Mouse (Mus musculus): Measurements from ENCODE around the gene Tle3.

Gene Tle3

DNA sequence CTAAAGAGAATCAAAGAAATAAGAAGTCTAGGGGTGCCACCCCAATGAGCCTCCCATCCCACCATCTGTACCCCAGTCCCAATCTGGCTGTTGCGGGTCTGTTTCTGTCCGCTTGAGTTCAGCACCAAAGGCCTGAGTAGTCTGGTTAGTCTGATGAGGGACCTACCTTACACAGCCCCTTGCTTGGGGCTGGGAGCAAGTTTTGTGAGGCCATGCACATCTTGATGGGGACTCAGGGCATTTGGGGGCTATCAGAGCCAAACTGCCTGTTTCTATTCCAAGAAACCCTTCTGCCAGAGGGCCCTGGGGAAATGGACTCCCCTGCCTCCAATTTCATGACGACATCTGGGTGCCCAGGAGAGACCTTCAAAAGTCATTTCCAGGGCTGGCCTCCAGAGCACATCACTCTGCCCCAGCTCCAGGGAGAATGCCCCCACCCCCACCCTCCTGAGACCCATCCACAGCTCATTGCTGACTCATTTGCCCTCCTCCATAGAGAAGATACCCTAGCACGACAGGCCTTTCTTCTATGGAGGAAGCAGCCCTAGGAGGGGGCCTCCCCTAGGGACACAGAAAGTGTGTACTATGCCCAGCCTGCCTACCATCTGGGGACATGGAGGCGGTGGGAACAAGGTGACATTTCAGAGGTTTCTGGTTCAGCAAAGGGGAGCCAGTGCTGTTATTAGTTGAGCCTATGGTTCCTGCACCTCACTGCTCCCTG, 84.4 kb downstream of the Tle3 start:
- peaks cover 16% of the 10 kb centered on the region; the same call in 1 of the 2 replicates for H3K4me1 ChIP-seq (replicated peaks; ENCODE audit: low read depth, low read length)
- TF ChIP-seq POU5F1 (IDR thresholded peaks at IDR 0.05; ENCODE audit: borderline replicate concordance, low read length): no peak
- TF ChIP-seq CTCF (conservative IDR thresholded peaks at IDR 0.05; ENCODE audit: low read length): no peak
- no peak for TF ChIP-seq NANOG (IDR thresholded peaks at IDR 0.05; ENCODE audit: borderline replicate concordance, low read length)
- H3K9me3 ChIP-seq (ENCODE audit: low read length): no peaks in the 10 kb centered on the region
- H3K4me3 ChIP-seq (replicated peaks; ENCODE audit: low read length): no peak overlapping the region
- H3K27me3 ChIP-seq (ENCODE audit: insufficient read depth, low read length): peaks cover 70% of the 10 kb centered on the region
- H3K36me3 ChIP-seq (ENCODE audit: insufficient read depth, low read length): no peaks in the 10 kb centered on the region

DNA sequence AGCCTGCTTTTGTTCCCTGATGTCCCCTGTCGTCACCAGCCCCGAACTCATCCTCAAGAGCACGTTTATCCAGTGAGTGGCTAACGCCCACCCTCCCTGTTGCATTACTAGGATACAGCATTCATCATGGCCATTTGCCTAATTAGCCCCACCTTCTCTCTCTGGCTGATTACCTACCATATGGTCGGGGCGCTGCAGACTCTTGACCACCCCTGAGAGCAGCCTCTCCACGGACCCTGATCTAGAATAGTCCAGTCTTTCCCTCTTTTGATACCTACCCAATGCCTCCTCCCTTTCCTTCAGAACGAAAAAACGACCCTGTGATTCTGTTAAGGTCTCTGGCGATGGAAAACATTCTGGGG, 85.0 kb downstream of the Tle3 start:
- Histone ChIP-seq H3K27me3 (ENCODE audit: insufficient read depth, low read length) (peaks cover 69% of the 10 kb centered on the region), H3K4me1 (replicated peaks; ENCODE audit: low read depth, low read length) (peaks cover 16% of the 10 kb centered on the region; the same call in 1 of the 2 replicates), H3K36me3 (ENCODE audit: insufficient read depth, low read length) (no peaks in the 10 kb centered on the region), H3K4me3 (replicated peaks; ENCODE audit: low read length) (no peak overlapping the region), H3K9me3 (ENCODE audit: low read length) (no peaks in the 10 kb centered on the region)
- TF ChIP-seq CTCF (conservative IDR thresholded peaks at IDR 0.05; ENCODE audit: low read length) (no peak), POU5F1 (IDR thresholded peaks at IDR 0.05; ENCODE audit: borderline replicate concordance, low read length) (no peak), NANOG (IDR thresholded peaks at IDR 0.05; ENCODE audit: borderline replicate concordance, low read length) (no peak)

DNA sequence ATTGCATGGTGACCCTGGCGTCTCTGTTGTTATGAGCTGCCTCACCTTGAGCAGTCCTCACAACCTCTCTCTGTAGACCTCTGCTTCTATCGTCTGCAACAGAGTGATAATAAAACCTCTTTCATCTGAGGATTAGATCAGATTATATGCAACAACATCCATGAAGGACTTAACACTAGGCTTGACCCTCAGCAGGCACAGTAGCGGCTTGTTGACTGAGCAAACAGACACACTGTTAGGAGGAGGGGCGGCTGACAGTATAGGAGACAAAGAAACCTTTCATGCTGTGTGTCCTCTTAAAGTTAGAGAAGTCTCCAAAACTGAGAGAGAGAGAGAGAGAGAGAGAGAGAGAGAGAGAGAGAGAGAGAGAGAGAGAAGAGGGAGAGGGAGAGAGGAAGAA, 89.7 kb downstream of the Tle3 start:
- Histone ChIP-seq H3K9me3 (ENCODE audit: low read length) (peaks cover 17% of the 10 kb centered on the region), H3K4me3 (replicated peaks; ENCODE audit: low read length) (no peak overlapping the region), H3K27me3 (ENCODE audit: insufficient read depth, low read length) (peaks cover 76% of the 10 kb centered on the region), H3K4me1 (replicated peaks; ENCODE audit: low read depth, low read length) (peaks cover 8% of the 10 kb centered on the region; the same call in 1 of the 2 replicates), H3K36me3 (ENCODE audit: insufficient read depth, low read length) (no peaks in the 10 kb centered on the region)
- no peak for TF ChIP-seq CTCF (conservative IDR thresholded peaks at IDR 0.05; ENCODE audit: low read length)
- TF ChIP-seq NANOG (IDR thresholded peaks at IDR 0.05; ENCODE audit: borderline replicate concordance, low read length): no peak
- TF ChIP-seq POU5F1 (IDR thresholded peaks at IDR 0.05; ENCODE audit: borderline replicate concordance, low read length): no peak

DNA sequence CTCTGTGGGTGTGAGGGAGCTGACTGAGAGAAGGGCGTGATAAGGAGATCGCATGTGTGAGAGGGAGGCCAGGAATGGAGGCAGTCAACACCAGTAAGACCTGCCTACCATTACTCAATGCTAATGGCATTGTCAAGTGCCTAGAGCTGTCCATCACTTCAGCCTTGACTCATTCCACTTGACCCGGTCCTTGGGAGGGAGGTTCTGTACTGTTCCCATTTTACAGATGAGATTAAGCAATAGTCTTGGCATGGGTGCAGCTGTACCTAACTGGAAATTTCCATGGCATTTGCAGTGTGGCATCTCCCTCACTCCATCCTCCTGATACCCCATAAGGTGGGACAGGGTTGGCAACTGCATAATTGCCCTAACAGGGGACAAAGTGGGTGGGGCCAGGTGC, 95.3 kb downstream of the Tle3 start:
- H3K4me3 ChIP-seq (replicated peaks; ENCODE audit: low read length): no peak overlapping the region
- peaks cover 17% of the 10 kb centered on the region for H3K9me3 ChIP-seq (ENCODE audit: low read length)
- H3K36me3 ChIP-seq (ENCODE audit: insufficient read depth, low read length): no peaks in the 10 kb centered on the region
- peaks cover 47% of the 10 kb centered on the region for H3K27me3 ChIP-seq (ENCODE audit: insufficient read depth, low read length)
- TF ChIP-seq POU5F1 (IDR thresholded peaks at IDR 0.05; ENCODE audit: borderline replicate concordance, low read length) (no peak), NANOG (IDR thresholded peaks at IDR 0.05; ENCODE audit: borderline replicate concordance, low read length) (no peak), CTCF (conservative IDR thresholded peaks at IDR 0.05; ENCODE audit: low read length) (no peak)
- peaks cover 47% of the 10 kb centered on the region for H3K4me1 ChIP-seq (replicated peaks; ENCODE audit: low read depth, low read length)
